Mouse (Mus musculus): ENCODE measurements around the gene Casp7.

- TF ChIP-seq CTCF (IDR thresholded peaks at IDR 0.05; ENCODE audit: borderline replicate concordance, insufficient read depth, low read depth, low read length) (no peak), POLR2A (IDR thresholded peaks at IDR 0.05; ENCODE audit: borderline replicate concordance, insufficient read depth, low read length) (no peak)
These were observed 7.8 kb upstream of the Casp7 start for GRCm38 (mm10) chr19:56389176-56389575.

Measured in cerebellum, adult 2 months (tissue).